8 mouse cellular contexts compared by ENCODE assay signal in genomic region chr1:105891032-105891725, GRCm38 (mm10).
DNase-seq lines count a peak whose midpoint lies in the region; ATAC-seq and TF ChIP-seq lines count a peak whose summit lies in the region.

No protein-coding gene starts in this region.

- no peak for TF ChIP-seq POLR2A in heart, adult 2 months (IDR thresholded peaks at IDR 0.05; ENCODE audit: insufficient read depth, low read depth, low read length)

- WGBS in heart, adult 2 months, result 19% methylated on average over 15 of the region's 15 CpGs
- 32% methylated on average over 15 of the region's 15 CpGs for WGBS in kidney, postnatal 0 days
- 29% methylated on average over 15 of the region's 15 CpGs for WGBS in liver, embryonic 11.5 days
- WGBS in neural tube, embryonic 11.5 days, result 36% methylated on average over 15 of the region's 15 CpGs

- H3K27me3 ChIP-seq in heart, adult 2 months (ENCODE audit: control insufficient read depth, insufficient read depth, low read length), result no peaks in the 10 kb centered on the region
- H3K27me3 ChIP-seq in kidney, postnatal 0 days (ENCODE audit: insufficient read depth, low read length), result no peaks in the 10 kb centered on the region
- no peaks in the 10 kb centered on the region for H3K27me3 ChIP-seq in liver, embryonic 11.5 days (replicated peaks; ENCODE audit: control insufficient read depth, insufficient read depth, low read length)
- no peaks in the 10 kb centered on the region for H3K27me3 ChIP-seq in neural tube, embryonic 11.5 days (ENCODE audit: control insufficient read depth, insufficient read depth, low read length)

- DNase-seq in 3134 (ENCODE audit: extremely low read depth, insufficient read length, low spot score) (peak; percentile 52), ZHBTc4 (ENCODE audit: low read depth, low spot score) (peak; percentile 82)
- peak; percentile 83 to 90 for DNase-seq in heart, adult 2 months
- DNase-seq in kidney, postnatal 0 days (ENCODE audit: low spot score), result peak; percentile 93
- peak; percentile 63 for DNase-seq in liver, embryonic 11.5 days (ENCODE audit: low spot score)
- peak; percentile 84 for DNase-seq in neural tube, embryonic 11.5 days (ENCODE audit: low spot score)
- DNase-seq in telencephalon, adult 2 months (ENCODE audit: low read depth, low spot score), result peak; percentile 35

- H3K36me3 ChIP-seq in heart, adult 2 months (ENCODE audit: control insufficient read depth, insufficient read depth, low read length), result no peaks in the 10 kb centered on the region
- H3K36me3 ChIP-seq in kidney, postnatal 0 days (ENCODE audit: insufficient read depth, low read length), result no peaks in the 10 kb centered on the region
- H3K36me3 ChIP-seq in liver, embryonic 11.5 days (ENCODE audit: control insufficient read depth, insufficient read depth, low read length), result no peaks in the 10 kb centered on the region
- H3K36me3 ChIP-seq in neural tube, embryonic 11.5 days (ENCODE audit: control insufficient read depth, insufficient read depth, low read length), result no peaks in the 10 kb centered on the region

- no peak overlapping the region for H3K4me3 ChIP-seq in heart, adult 2 months
- H3K4me3 ChIP-seq in kidney, postnatal 0 days (replicated peaks; ENCODE audit: low read depth, low read length), result no peak overlapping the region
- no peak overlapping the region for H3K4me3 ChIP-seq in liver, embryonic 11.5 days (ENCODE audit: low read depth, low read length)
- no peak overlapping the region for H3K4me3 ChIP-seq in neural tube, embryonic 11.5 days (ENCODE audit: low read depth, low read length)

- peaks cover 2% of the 10 kb centered on the region for H3K4me1 ChIP-seq in heart, adult 2 months (ENCODE audit: control insufficient read depth, insufficient read depth, low read length)
- no peaks in the 10 kb centered on the region for H3K4me1 ChIP-seq in kidney, postnatal 0 days (replicated peaks; ENCODE audit: insufficient read depth, low read length)
- H3K4me1 ChIP-seq in liver, embryonic 11.5 days (replicated peaks; ENCODE audit: control insufficient read depth, insufficient read depth, low read length), result no peaks in the 10 kb centered on the region
- H3K4me1 ChIP-seq in neural tube, embryonic 11.5 days (ENCODE audit: control insufficient read depth, insufficient read depth, low read length), result no peaks in the 10 kb centered on the region

- no peaks in the 10 kb centered on the region for H3K79me2 ChIP-seq in heart, adult 2 months (replicated peaks; ENCODE audit: control insufficient read depth, insufficient read depth, low read length)

- peak; percentile 87 for TF ChIP-seq CTCF in heart, adult 2 months (IDR thresholded peaks at IDR 0.05)
- TF ChIP-seq CTCF in kidney, postnatal 0 days (IDR thresholded peaks at IDR 0.05; ENCODE audit: low read depth), result peak; percentile 92

- no peak overlapping the region for H3K27ac ChIP-seq in heart, adult 2 months
- no peak overlapping the region for H3K27ac ChIP-seq in kidney, postnatal 0 days
- H3K27ac ChIP-seq in liver, embryonic 11.5 days (ENCODE audit: low read depth, low read length), result no peak overlapping the region
- H3K27ac ChIP-seq in neural tube, embryonic 11.5 days (ENCODE audit: low read depth, low read length), result no peak overlapping the region

- H3K4me2 ChIP-seq in kidney, postnatal 0 days (ENCODE audit: low read length), result no peak overlapping the region
- H3K4me2 ChIP-seq in liver, embryonic 11.5 days, result no peak overlapping the region
- no peak overlapping the region for H3K4me2 ChIP-seq in neural tube, embryonic 11.5 days (ENCODE audit: low read depth)

- TF ChIP-seq EP300 in heart, adult 2 months (IDR thresholded peaks at IDR 0.05; ENCODE audit: insufficient read depth, low read depth, low read length), result 0 out of 2 replicates have a peak, but pooled peaks have one; percentile 61

- ATAC-seq in common myeloid progenitor, adult 5-6 weeks (replicated peaks; ENCODE audit: low read depth, poor library complexity, severe bottlenecking), result peak; percentile 96
- no peak; the same call in 1 of the 2 replicates for ATAC-seq in kidney, postnatal 0 days (replicated peaks; ENCODE audit: low FRiP score, low read depth)
- peak; percentile 46; the same call in 1 of the 2 replicates for ATAC-seq in liver, embryonic 11.5 days (replicated peaks; ENCODE audit: low FRiP score)
- ATAC-seq in neural tube, embryonic 11.5 days (ENCODE audit: insufficient read depth, low FRiP score, low TSS enrichment), result no peak

- no peaks in the 10 kb centered on the region for H3K9me3 ChIP-seq in kidney, postnatal 0 days (replicated peaks; ENCODE audit: low read length)
- H3K9me3 ChIP-seq in liver, embryonic 11.5 days (ENCODE audit: control insufficient read depth, low read length), result no peaks in the 10 kb centered on the region
- H3K9me3 ChIP-seq in neural tube, embryonic 11.5 days (ENCODE audit: control insufficient read depth, low read length), result no peaks in the 10 kb centered on the region

- H3K9ac ChIP-seq in heart, adult 2 months (ENCODE audit: low read depth, low read length), result no peak overlapping the region
- no peak overlapping the region for H3K9ac ChIP-seq in kidney, postnatal 0 days (ENCODE audit: low read depth, low read length)
- no peak overlapping the region for H3K9ac ChIP-seq in liver, embryonic 11.5 days (ENCODE audit: low read depth, low read length)
- no peak overlapping the region for H3K9ac ChIP-seq in neural tube, embryonic 11.5 days (ENCODE audit: low read length)

- intact Hi-C loops in heart, adult 2 months (cut with DNase I), result loop anchor here (1.0 to 5.0 kb wide), 2 partner anchors 56 to 146 kb away; no protein-coding TSS in a partner anchor

Comparison
In these comparisons a context has a peak if more than half of its experiments do, and no peak if none do; other contexts are left out.
1. DNase-seq: peak in every context shown above with its lines; median percentile 93 in kidney, postnatal 0 days; 86 in heart, adult 2 months; 84 in neural tube, embryonic 11.5 days; 82 in ZHBTc4; 63 in liver, embryonic 11.5 days; 52 in 3134; 35 in telencephalon, adult 2 months.
2. ATAC-seq: peak in common myeloid progenitor, adult 5-6 weeks (single experiment) and liver, embryonic 11.5 days (single experiment); none in kidney, postnatal 0 days (single experiment) and neural tube, embryonic 11.5 days (single experiment).